Mouse (Mus musculus) small intestine, adult 2 months (tissue): ENCODE data around the gene Adgrg6. TPM values are rescaled to one million over a fixed set of nuclear protein-coding genes. Genes with fewer than 3 reads are reported as not detected.

Source experiments
- H3K27ac ChIP-seq: fragments of 200-500 bp; 2 replicates; pipeline ENCODE4 v1.5.1; 2012; ENCODE audit warnings: low read depth, low read length, control low read depth, inconsistent platforms; ENCODE audit not compliant: insufficient read depth
- H3K27me3 ChIP-seq: fragments of 200-500 bp; 2 replicates; pipeline ENCODE4 v1.6.1; 2012; ENCODE audit warnings: mild to moderate bottlenecking, moderate library complexity, low read length, inconsistent platforms; ENCODE audit not compliant: control insufficient read depth, insufficient read depth
- H3K36me3 ChIP-seq: fragments of 200-500 bp; 2 replicates; pipeline ENCODE4 v1.6.1; 2012; ENCODE audit warnings: mild to moderate bottlenecking, low read length, control low read depth, inconsistent platforms; ENCODE audit not compliant: control insufficient read depth, insufficient read depth
- H3K4me1 ChIP-seq: fragments of 200-500 bp; 2 replicates; pipeline ENCODE4 v1.6.1; 2012; ENCODE audit warnings: low read length, inconsistent platforms, mixed read lengths; ENCODE audit not compliant: control insufficient read depth, insufficient read depth, insufficient read length
- H3K4me3 ChIP-seq: fragments of 200-500 bp; 2 replicates; pipeline ENCODE4 v1.5.1; 2012; ENCODE audit warnings: low read depth, mild to moderate bottlenecking, control low read depth, inconsistent platforms, low read length, moderate library complexity
- CTCF ChIP-seq: fragments of 200-500 bp; IDR thresholded peaks from 2 replicates; pipeline ENCODE4 v1.5.1; 2012; ENCODE audit warnings: low read depth, mild to moderate bottlenecking, control low read depth, inconsistent platforms, low read length, moderate library complexity, mixed read lengths; ENCODE audit not compliant: insufficient replicate concordance, insufficient read length; ENCODE audit errors: extremely low read depth
- POLR2A ChIP-seq: fragments of 200-500 bp; IDR thresholded peaks from 2 replicates; pipeline ENCODE4 v1.6.1; 2012; ENCODE audit warnings: low read depth, mild to moderate bottlenecking, control low read depth, inconsistent platforms, low read length, moderate library complexity
- WGBS: fragments of 180-500 bp; shearing (Covaris S2); methylation state at CpG from one replicate; pipeline ENCODE4 v1.1.7; 2018; 5-methylcytosine and 5-hydroxymethylcytosine counted together
- polyA plus RNA-seq: library from polyadenylated mRNA; depleted of rRNA; stranded (reverse); fragments of >200 nt; gene quantifications from 2 replicates; pipeline ENCODE4 v1.2.3, GENCODE M21; 2012; rRNA removed

Gene Adgrg6
- 0.76 and 0.82 TPM in 2 replicates for polyA plus RNA-seq

GRCm38 (mm10) chr10:14544941-14545717, at the start of gene Adgrg6:
Adgrg6 (minus strand) TSS chr10:14545659.
- H3K27ac ChIP-seq = no peak within 1 kb of the TSS
- H3K27me3 ChIP-seq = no peaks in the 10 kb centered on the region
- no peaks in the 10 kb centered on the region for H3K4me1 ChIP-seq
- peak within 1 kb of the TSS; percentile 70 for H3K4me3 ChIP-seq
- no peaks in the 10 kb centered on the region for H3K36me3 ChIP-seq
- WGBS = 1% methylated on average over 81 of the region's 81 CpGs
- TF ChIP-seq POLR2A (no peak), CTCF (no peak)

DNA sequence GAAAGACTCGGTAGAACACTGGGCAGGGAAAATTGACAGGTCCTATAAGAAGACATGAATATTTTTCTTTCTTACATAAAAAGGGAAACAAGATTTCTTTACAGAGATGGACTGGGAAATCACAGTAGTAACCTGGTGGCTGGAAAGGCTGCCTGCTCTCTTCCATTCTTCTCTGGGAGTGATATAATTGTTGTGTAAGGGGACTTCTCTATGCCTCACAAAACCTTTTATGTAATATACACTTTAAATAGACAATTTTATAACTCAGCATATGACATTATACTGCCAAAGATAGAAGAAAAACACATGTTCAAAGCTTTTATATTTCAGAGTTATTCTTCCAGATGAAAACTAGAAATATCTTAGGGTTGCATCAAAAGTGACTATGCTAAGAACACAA, 46.8 kb upstream of the Adgrg6 start:
- 97% methylated on average over 1 of the region's 1 CpGs for WGBS
- no peak overlapping the region for H3K4me3 ChIP-seq
- H3K36me3 ChIP-seq = no peaks in the 10 kb centered on the region
- TF ChIP-seq POLR2A (no peak), CTCF (no peak)
- no peaks in the 10 kb centered on the region for H3K27me3 ChIP-seq
- no peaks in the 10 kb centered on the region for H3K4me1 ChIP-seq
- H3K27ac ChIP-seq = no peak overlapping the region

GRCm38 (mm10) chr10:14590816-14591215, 45.4 kb upstream of the Adgrg6 start:
- H3K4me3 ChIP-seq = no peak overlapping the region
- no peaks in the 10 kb centered on the region for H3K36me3 ChIP-seq
- no peak for TF ChIP-seq CTCF
- no peak for TF ChIP-seq POLR2A
- no peaks in the 10 kb centered on the region for H3K4me1 ChIP-seq
- no peak overlapping the region for H3K27ac ChIP-seq
- H3K27me3 ChIP-seq = no peaks in the 10 kb centered on the region
- WGBS = 76% methylated on average over 2 of the region's 2 CpGs

- H3K4me1 ChIP-seq = no peaks in the 10 kb centered on the region
- H3K27me3 ChIP-seq = no peaks in the 10 kb centered on the region
- no peak for TF ChIP-seq POLR2A
- TF ChIP-seq CTCF = no peak
- H3K36me3 ChIP-seq = no peaks in the 10 kb centered on the region
- no peak overlapping the region for H3K4me3 ChIP-seq
- no peak overlapping the region for H3K27ac ChIP-seq
- 86% methylated on average over 6 of the region's 6 CpGs for WGBS
Observed at GRCm38 (mm10) chr10:14589667-14590066, 44.2 kb upstream of the Adgrg6 start.

DNA sequence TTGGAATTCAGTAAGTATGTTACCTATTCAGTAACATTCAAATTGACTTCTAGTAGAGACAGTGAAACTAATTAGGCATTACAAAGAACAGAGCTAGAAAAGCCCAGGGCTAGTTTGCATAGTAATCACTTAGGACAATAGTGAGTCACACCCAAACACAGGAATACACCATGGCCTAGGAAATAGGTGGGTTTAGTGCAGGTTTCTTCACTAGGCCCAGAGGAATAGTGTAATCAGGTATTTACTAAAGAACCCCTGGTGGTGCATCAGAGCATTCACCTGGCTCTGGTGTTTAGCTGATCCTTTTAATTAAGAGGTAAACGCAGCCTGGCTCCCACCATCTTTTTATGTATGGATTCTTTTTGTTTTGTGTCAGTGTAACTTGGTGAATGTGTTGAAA, 38.0 kb upstream of the Adgrg6 start:
- H3K4me1 ChIP-seq = no peaks in the 10 kb centered on the region
- no peaks in the 10 kb centered on the region for H3K27me3 ChIP-seq
- H3K4me3 ChIP-seq = no peak overlapping the region
- no peaks in the 10 kb centered on the region for H3K36me3 ChIP-seq
- no peak for TF ChIP-seq CTCF
- WGBS = 87% methylated on average over 1 of the region's 1 CpGs
- no peak overlapping the region for H3K27ac ChIP-seq

DNA sequence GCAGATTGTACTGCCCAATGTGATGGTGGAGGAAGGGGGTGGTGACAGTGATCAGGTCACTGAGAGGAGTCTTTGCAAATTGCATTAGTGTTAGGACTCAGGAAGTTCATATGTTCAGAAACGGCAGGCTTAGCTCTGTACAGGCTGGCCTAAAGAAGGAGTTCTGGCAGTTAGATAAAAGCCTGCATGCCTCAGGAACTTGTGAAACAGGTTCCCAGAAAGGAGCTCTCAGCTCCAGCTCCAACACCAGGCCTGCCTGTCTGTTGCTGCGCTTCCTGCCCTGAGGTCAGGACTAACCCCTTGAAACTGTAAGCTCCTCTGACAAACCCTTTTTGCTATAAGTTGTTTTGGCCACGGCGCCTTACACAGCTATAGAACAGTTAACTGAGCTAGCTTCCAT, 28.8 kb upstream of the Adgrg6 start:
- H3K27ac ChIP-seq = no peak overlapping the region
- TF ChIP-seq POLR2A (no peak), CTCF (no peak)
- 67% methylated on average over 4 of the region's 4 CpGs for WGBS
- no peaks in the 10 kb centered on the region for H3K36me3 ChIP-seq
- no peaks in the 10 kb centered on the region; the same call in 1 of the 2 replicates for H3K27me3 ChIP-seq
- no peak overlapping the region for H3K4me3 ChIP-seq
- H3K4me1 ChIP-seq = no peaks in the 10 kb centered on the region

- H3K4me1 ChIP-seq = no peaks in the 10 kb centered on the region
- no peak overlapping the region for H3K27ac ChIP-seq
- no peak overlapping the region for H3K4me3 ChIP-seq
- TF ChIP-seq POLR2A (no peak), CTCF (no peak)
- no peaks in the 10 kb centered on the region for H3K36me3 ChIP-seq
- no peaks in the 10 kb centered on the region; the same call in 1 of the 2 replicates for H3K27me3 ChIP-seq
Observed at GRCm38 (mm10) chr10:14571143-14571542, 25.7 kb upstream of the Adgrg6 start.

- Histone ChIP-seq H3K27me3 (no peaks in the 10 kb centered on the region; the same call in 1 of the 2 replicates), H3K36me3 (no peaks in the 10 kb centered on the region), H3K4me3 (no peak overlapping the region), H3K4me1 (no peaks in the 10 kb centered on the region), H3K27ac (no peak overlapping the region)
- WGBS = 39% methylated on average over 2 of the region's 2 CpGs
- no peak for TF ChIP-seq CTCF
Observed at GRCm38 (mm10) chr10:14570616-14571015, 25.2 kb upstream of the Adgrg6 start.
